Comparison of ENCODE assay signal across 8 mouse cellular contexts in genomic region chr10:128091564-128092505, GRCm38 (mm10). TPM values are rescaled to one million over a fixed set of nuclear protein-coding genes. Genes with fewer than 3 reads are reported as not detected.
A peak's percentile ranks its signal among the peaks of the same experiment; 100 is the strongest.
DNase-seq lines count a peak whose midpoint lies in the region; ATAC-seq and TF ChIP-seq lines count a peak whose summit lies in the region.

Gene Baz2a (plus strand): TSS chr10:128091577.

- TF ChIP-seq CTCF in hindbrain, postnatal 0 days (IDR thresholded peaks at IDR 0.05; ENCODE audit: low read depth), result no peak

- peak in 1 of 2 experiments; percentile 45 for DNase-seq in frontal cortex, adult 2 months (ENCODE audit: extremely low spot score in 1 of 2, low spot score in 1 of 2)
- no peak for DNase-seq in frontal cortex, postnatal 14 days (ENCODE audit: low spot score in 2 of 2)
- peak; percentile 55 for DNase-seq in cerebellum, adult 8-10 months
- peak; percentile 37 for DNase-seq in gastrocnemius, postnatal 10 days
- DNase-seq in hindbrain, postnatal 0 days (ENCODE audit: low spot score), result peak; percentile 58
- DNase-seq in left cerebral cortex, postnatal 25 days (ENCODE audit: low spot score in 2 of 2), result peak; percentile 24 to 38
- peak; percentile 54 to 65 for DNase-seq in spleen, postnatal 14 days (ENCODE audit: low spot score in 2 of 2)

- H3K4me2 ChIP-seq in hindbrain, postnatal 0 days (ENCODE audit: low read depth, low read length), result peak within 1 kb of the TSS; percentile 88

- H3K36me3 ChIP-seq in hindbrain, postnatal 0 days (ENCODE audit: insufficient read depth, low read length), result peaks cover 28% of the 10 kb centered on the region

- 2% methylated on average over 20 of the region's 20 CpGs for WGBS in hindbrain, postnatal 0 days

- intact Hi-C loops in left cerebral cortex, postnatal 25 days (cut with DNase I), result loop anchor here (2.0 to 10.0 kb wide), 2 partner anchors 97 to 363 kb away; partner anchors contain the start of gene Smarcc2

- H3K27ac ChIP-seq in hindbrain, postnatal 0 days, result peak within 1 kb of the TSS; percentile 78

- no peaks in the 10 kb centered on the region for H3K9me3 ChIP-seq in hindbrain, postnatal 0 days (ENCODE audit: low read length)

- H3K4me3 ChIP-seq in hindbrain, postnatal 0 days (ENCODE audit: low read length), result peak within 1 kb of the TSS; percentile 72

- no peaks in the 10 kb centered on the region for H3K27me3 ChIP-seq in hindbrain, postnatal 0 days (ENCODE audit: insufficient read depth, low read length)

- peaks cover 27% of the 10 kb centered on the region for H3K4me1 ChIP-seq in hindbrain, postnatal 0 days (ENCODE audit: insufficient read depth, low read length)

- peak; percentile 0; the same call in 1 of the 2 replicates for ATAC-seq in hindbrain, postnatal 0 days
- ATAC-seq in megakaryocyte-erythroid progenitor cell, adult 5-6 weeks (replicated peaks; ENCODE audit: low FRiP score, low TSS enrichment, poor library complexity, severe bottlenecking), result peak; percentile 42

- H3K9ac ChIP-seq in hindbrain, postnatal 0 days (replicated peaks; ENCODE audit: low read length), result peak within 1 kb of the TSS; percentile 61

RNA-seq across cellular contexts. Expression of gene Baz2a, which starts in this region (rescaled TPM):
- polyA plus RNA-seq in frontal cortex, adult 2 months (2012; rRNA removed), result 36.0 TPM in 2 replicates
- 10 to 100 TPM; 16.1 to 22.7 TPM for total RNA-seq in gastrocnemius, postnatal 10 days (2021)
- total RNA-seq in hindbrain, postnatal 0 days (2014; rRNA removed), result 14.3 and 15.0 TPM in 2 replicates
- 10.2 and 10.6 TPM in 2 replicates for polyA plus RNA-seq in hindbrain, postnatal 0 days (2015; fragmentation: Nextera tagmentation; extraction: Ambion mirVana)
- 10 to 100 TPM; 34.3 to 38.4 TPM for total RNA-seq in left cerebral cortex, postnatal 25 days (2021)
- 43.8 and 44.6 TPM in 2 replicates for total RNA-seq in megakaryocyte-erythroid progenitor cell, adult 5-6 weeks (2014; fragmentation: Nextera tagmentation)
- total RNA-seq in megakaryocyte-erythroid progenitor cell, adult 5-6 weeks (2017), result 12.4 and 14.3 TPM in 2 replicates

Comparison
In these comparisons a context has a peak if more than half of its experiments do, and no peak if none do; other contexts are left out.
1. DNase-seq: peak in cerebellum, adult 8-10 months (single experiment), gastrocnemius, postnatal 10 days (single experiment), hindbrain, postnatal 0 days (single experiment), left cerebral cortex, postnatal 25 days (2 of 2) and spleen, postnatal 14 days (2 of 2); none in frontal cortex, postnatal 14 days (0 of 2).